Mouse (Mus musculus): ENCODE results near the gene Ugt2b37. TPM values are rescaled to one million over a fixed set of nuclear protein-coding genes. Genes with fewer than 3 reads are reported as not detected.

Gene Ugt2b37
- not detected in 2 replicates for polyA plus RNA-seq (2012; rRNA removed)

DNA sequence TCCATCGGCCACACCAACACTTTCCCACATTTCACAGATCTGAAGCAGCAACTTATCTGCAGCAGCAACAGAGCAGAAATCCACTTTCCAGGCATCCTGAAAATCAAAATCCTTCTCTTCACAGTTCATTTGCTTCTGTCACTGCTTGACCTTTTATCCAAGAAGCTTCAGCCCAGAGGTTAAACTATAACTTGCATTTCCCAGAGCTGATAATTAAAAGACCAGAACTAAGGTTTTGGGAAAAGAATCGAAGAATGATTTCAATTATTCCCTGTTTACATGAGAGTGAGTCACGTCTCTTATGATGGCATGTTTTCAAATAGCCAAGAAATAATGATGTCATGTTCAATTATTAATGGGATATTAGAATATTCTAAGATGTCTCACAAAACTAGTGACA is at the start of gene Ugt2b37:
Ugt2b37 (minus strand) TSS at position 129 of the 400 bp plus-strand sequence.

Other genes starting within 250 kb of the Ugt2b37 start
- 0.07 and 0.08 TPM in 2 replicates for gene Ugt2b36, start 162.2 kb downstream of the Ugt2b37 start, polyA plus RNA-seq (2012; rRNA removed)
- not detected in 2 replicates for gene Ugt2b5, start 114.5 kb downstream of the Ugt2b37 start, polyA plus RNA-seq (2012; rRNA removed)
- gene Ugt2a3, start 82.4 kb upstream of the Ugt2b37 start, polyA plus RNA-seq (2012; rRNA removed), result not detected in 2 replicates
- not detected in 2 replicates for gene Ugt2b38, start 169.4 kb upstream of the Ugt2b37 start, polyA plus RNA-seq (2012; rRNA removed)
- not detected in 2 replicates for gene Ugt2a2, start 227.5 kb upstream of the Ugt2b37 start, polyA plus RNA-seq (2012; rRNA removed)
- not detected in 2 replicates for gene Gm43638, start 232.0 kb upstream of the Ugt2b37 start, polyA plus RNA-seq (2012; rRNA removed)
- not detected in 2 replicates for gene Ugt2a1, start 236.1 kb upstream of the Ugt2b37 start, polyA plus RNA-seq (2012; rRNA removed)

Measured in ovary, adult 2 months (tissue).